Mouse (Mus musculus) erythroblast, embryonic 14.5 days (primary cell): ENCODE results near the gene Samd4.

Source experiments
- GATA1 ChIP-seq: IDR thresholded peaks from 2 replicates; pipeline ENCODE4 v1.6.1; 2012; ENCODE audit warnings: low read length, inconsistent platforms, mixed read lengths
- TAL1 ChIP-seq: IDR thresholded peaks from 3 replicates; pipeline ENCODE4 v1.6.1; 2012; ENCODE audit warnings: low read length, inconsistent platforms, mixed read lengths

- no peak for TF ChIP-seq GATA1
- no peak for TF ChIP-seq TAL1
Observed at GRCm38 (mm10) chr14:46898626-46899025, 16.0 kb downstream of the Samd4 start.
